Mouse (Mus musculus): ENCODE results near the gene Pgm2l1.

DNA sequence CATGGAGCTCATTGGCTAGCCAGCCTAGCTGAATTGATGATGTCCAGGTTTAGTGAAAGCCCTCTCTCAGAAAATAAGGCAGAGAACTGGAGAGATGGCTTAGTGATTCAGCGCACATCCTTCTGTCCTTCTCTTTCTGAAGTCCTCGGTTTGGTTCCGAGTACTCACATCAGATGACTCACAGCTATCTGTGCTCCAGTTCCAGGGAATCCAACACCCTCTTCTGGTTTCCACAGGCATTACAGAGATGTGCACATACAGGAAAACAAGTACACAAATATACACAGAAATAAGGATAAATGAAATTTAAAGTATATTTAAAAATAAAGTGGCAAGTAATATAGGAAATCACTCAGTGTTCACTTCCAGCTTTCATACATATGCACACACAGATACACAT lies 35.2 kb downstream of the Pgm2l1 start:
- TF ChIP-seq GATA1 (IDR thresholded peaks at IDR 0.05; ENCODE audit: borderline replicate concordance, low read length): no peak
- TF ChIP-seq FLI1 (IDR thresholded peaks at IDR 0.05; ENCODE audit: low read length): no peak
